Mouse (Mus musculus): ENCODE measurements at regions not wholly inside any gene's neighbourhood (a gene's known extent, or its start where the extent isn't known, plus 50 kb on each side); places are given as distances from the start of the nearest gene placed in this dataset.

DNA sequence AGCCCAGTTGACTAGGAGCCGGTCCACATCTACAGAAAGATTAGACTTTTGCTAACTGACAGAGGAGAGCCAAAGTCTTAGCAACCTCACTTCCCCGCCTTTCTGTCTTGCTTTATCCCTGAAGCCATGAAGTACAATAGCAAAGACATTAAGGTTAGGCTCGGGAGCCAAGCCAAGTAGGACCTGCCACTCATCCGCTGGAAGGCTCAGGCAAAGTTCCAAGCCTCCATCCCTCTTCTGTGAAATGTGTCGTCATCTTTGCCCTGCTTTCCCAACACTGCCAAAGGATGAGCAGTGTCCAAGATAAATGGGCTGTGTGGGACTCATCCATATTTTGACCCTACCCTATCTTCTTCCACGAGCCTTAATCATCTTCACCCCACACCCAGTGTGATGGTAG, 250.6 kb upstream of the Cadm1 start:
- Histone ChIP-seq H3K4me3 (ENCODE audit: insufficient read depth, low read depth, low read length) (no peak overlapping the region), H3K79me2 (ENCODE audit: control insufficient read depth, insufficient read depth, low read length) (no peaks in the 10 kb centered on the region), H3K27me3 (ENCODE audit: control insufficient read depth, insufficient read depth, low read length) (no peaks in the 10 kb centered on the region), H3K9ac (ENCODE audit: low read depth, low read length) (no peak overlapping the region), H3K4me1 (ENCODE audit: control insufficient read depth, insufficient read depth, low read length) (peaks cover 2% of the 10 kb centered on the region; the same call in 1 of the 2 replicates), H3K27ac (replicated peaks; ENCODE audit: insufficient read depth, low read depth, low read length) (no peak overlapping the region), H3K36me3 (ENCODE audit: control insufficient read depth, insufficient read depth, low read length) (no peaks in the 10 kb centered on the region)
- WGBS, result 45% methylated on average over 6 of the region's 6 CpGs
- TF ChIP-seq POLR2A (IDR thresholded peaks at IDR 0.05; ENCODE audit: extremely low read depth, insufficient read depth, low read length) (no peak), CTCF (IDR thresholded peaks at IDR 0.05; ENCODE audit: low read depth, low read length) (no peak)
- DNase-seq (ENCODE audit: extremely low read depth, low read depth, low spot score), result peak; percentile 43

DNA sequence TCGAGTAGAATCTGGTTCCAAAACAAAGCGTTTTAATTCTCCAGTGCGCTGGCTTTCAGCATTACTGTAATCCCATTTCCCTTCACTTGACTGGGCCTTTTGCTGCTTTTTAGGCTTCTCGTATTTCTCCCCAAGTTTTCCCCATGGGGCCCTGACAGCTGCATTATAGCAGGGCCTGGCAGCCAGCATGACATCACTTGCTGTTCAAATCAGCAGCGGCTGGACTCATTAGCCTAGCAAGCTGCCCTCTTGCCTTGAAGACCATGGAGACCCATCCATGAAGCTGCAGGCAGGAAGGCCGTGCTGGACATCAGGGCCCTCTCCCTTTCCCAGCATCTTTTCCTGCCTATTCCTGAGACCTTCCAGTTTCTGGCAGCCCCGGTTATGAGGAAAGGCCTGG, 249.8 kb upstream of the Cadm1 start:
- H3K4me3 ChIP-seq (ENCODE audit: insufficient read depth, low read depth, low read length), result no peak overlapping the region
- H3K36me3 ChIP-seq (ENCODE audit: control insufficient read depth, insufficient read depth, low read length), result no peaks in the 10 kb centered on the region
- no peak overlapping the region for H3K9ac ChIP-seq (ENCODE audit: low read depth, low read length)
- H3K79me2 ChIP-seq (ENCODE audit: control insufficient read depth, insufficient read depth, low read length), result no peaks in the 10 kb centered on the region
- TF ChIP-seq POLR2A (IDR thresholded peaks at IDR 0.05; ENCODE audit: extremely low read depth, insufficient read depth, low read length) (no peak), CTCF (IDR thresholded peaks at IDR 0.05; ENCODE audit: low read depth, low read length) (no peak)
- H3K27me3 ChIP-seq (ENCODE audit: control insufficient read depth, insufficient read depth, low read length), result no peaks in the 10 kb centered on the region
- H3K4me1 ChIP-seq (ENCODE audit: control insufficient read depth, insufficient read depth, low read length), result peaks cover 2% of the 10 kb centered on the region
- WGBS, result 82% methylated on average over 7 of the region's 7 CpGs
- DNase-seq (ENCODE audit: extremely low read depth, low read depth, low spot score), result no peak
- no peak overlapping the region for H3K27ac ChIP-seq (replicated peaks; ENCODE audit: insufficient read depth, low read depth, low read length)

DNA sequence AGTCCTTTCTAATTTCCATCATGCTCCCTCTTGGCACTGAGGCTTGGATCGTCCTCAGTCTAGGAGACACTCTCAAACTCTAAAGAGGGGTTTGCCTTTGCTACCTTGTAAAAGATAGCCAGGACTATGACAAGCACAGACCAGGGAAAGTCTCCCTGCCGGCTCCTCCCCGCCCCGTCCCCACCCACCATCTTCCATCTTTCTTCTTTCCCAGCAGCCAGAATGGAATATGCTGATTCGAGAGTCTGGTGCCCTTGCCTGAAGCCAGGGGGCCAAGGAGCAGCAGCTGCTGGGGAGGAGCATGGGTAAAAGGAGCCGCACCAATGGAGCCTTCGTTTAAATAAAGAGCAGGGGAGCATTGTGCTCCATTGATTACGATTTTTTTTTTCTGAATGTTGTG, 249.4 kb upstream of the Cadm1 start:
- H3K36me3 ChIP-seq (ENCODE audit: control insufficient read depth, insufficient read depth, low read length), result no peaks in the 10 kb centered on the region
- H3K27me3 ChIP-seq (ENCODE audit: control insufficient read depth, insufficient read depth, low read length), result no peaks in the 10 kb centered on the region
- H3K27ac ChIP-seq (replicated peaks; ENCODE audit: insufficient read depth, low read depth, low read length), result no peak overlapping the region
- peaks cover 2% of the 10 kb centered on the region for H3K4me1 ChIP-seq (ENCODE audit: control insufficient read depth, insufficient read depth, low read length)
- 91% methylated on average over 8 of the region's 8 CpGs for WGBS
- TF ChIP-seq POLR2A (IDR thresholded peaks at IDR 0.05; ENCODE audit: extremely low read depth, insufficient read depth, low read length) (no peak), CTCF (IDR thresholded peaks at IDR 0.05; ENCODE audit: low read depth, low read length) (no peak)
- no peaks in the 10 kb centered on the region for H3K79me2 ChIP-seq (ENCODE audit: control insufficient read depth, insufficient read depth, low read length)
- H3K9ac ChIP-seq (ENCODE audit: low read depth, low read length), result no peak overlapping the region
- no peak overlapping the region for H3K4me3 ChIP-seq (ENCODE audit: insufficient read depth, low read depth, low read length)
- DNase-seq (ENCODE audit: extremely low read depth, low read depth, low spot score), result no peak

DNA sequence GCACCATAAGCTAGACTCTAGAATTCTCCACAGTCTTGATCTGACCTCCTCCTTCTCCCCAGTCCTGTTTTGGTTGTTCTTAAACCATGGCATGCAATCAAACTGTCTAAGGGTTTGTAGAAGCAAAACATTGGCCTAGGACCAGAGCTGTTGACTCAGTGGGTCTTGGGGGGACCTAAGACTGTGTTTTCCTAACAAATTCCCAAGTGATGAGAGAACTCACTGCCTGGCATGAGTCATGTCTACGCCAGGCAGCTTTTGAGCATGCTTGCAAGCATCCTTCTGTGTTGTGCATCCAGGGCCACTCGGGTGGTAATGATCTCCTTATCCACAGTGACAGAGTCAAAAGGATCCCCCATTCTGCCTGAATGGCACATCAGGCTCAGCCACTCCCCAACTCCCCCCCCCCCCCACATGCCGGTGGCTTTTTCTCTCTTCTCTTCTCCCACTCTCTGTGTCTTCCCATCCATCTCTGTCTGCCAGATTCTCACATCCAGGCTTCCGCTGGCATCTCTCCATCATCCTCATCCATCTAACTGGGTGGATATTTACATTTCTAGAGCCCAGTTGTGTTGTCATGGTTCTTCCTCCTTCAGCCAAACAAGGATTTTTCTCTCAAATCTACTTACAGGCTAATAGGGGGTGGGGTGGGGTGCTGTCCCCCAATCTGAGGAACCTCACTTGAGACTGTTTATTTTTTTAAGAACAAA, 246.1 kb upstream of the Cadm1 start:
- WGBS, result 61% methylated on average over 4 of the region's 4 CpGs
- TF ChIP-seq CTCF (IDR thresholded peaks at IDR 0.05; ENCODE audit: low read depth, low read length), result no peak
- TF ChIP-seq POLR2A (IDR thresholded peaks at IDR 0.05; ENCODE audit: extremely low read depth, insufficient read depth, low read length), result no peak

GRCm38 (mm10) chr9:47286930-47287722, 242.8 kb upstream of the Cadm1 start:
- no peaks in the 10 kb centered on the region for H3K36me3 ChIP-seq (ENCODE audit: control insufficient read depth, insufficient read depth, low read length)
- no peak for TF ChIP-seq CTCF (IDR thresholded peaks at IDR 0.05; ENCODE audit: low read depth, low read length)
- TF ChIP-seq POLR2A (IDR thresholded peaks at IDR 0.05; ENCODE audit: extremely low read depth, insufficient read depth, low read length), result no peak
- peaks cover 2% of the 10 kb centered on the region for H3K4me1 ChIP-seq (ENCODE audit: control insufficient read depth, insufficient read depth, low read length)
- no peak overlapping the region for H3K4me3 ChIP-seq (ENCODE audit: insufficient read depth, low read depth, low read length)
- no peak overlapping the region for H3K9ac ChIP-seq (ENCODE audit: low read depth, low read length)
- no peaks in the 10 kb centered on the region for H3K79me2 ChIP-seq (ENCODE audit: control insufficient read depth, insufficient read depth, low read length)
- 62% methylated on average over 9 of the region's 9 CpGs for WGBS
- no peak for DNase-seq (ENCODE audit: extremely low read depth, low read depth, low spot score)
- no peak overlapping the region for H3K27ac ChIP-seq (replicated peaks; ENCODE audit: insufficient read depth, low read depth, low read length)
- no peaks in the 10 kb centered on the region for H3K27me3 ChIP-seq (ENCODE audit: control insufficient read depth, insufficient read depth, low read length)

More for the DNA sequence above, 246.1 kb upstream of the Cadm1 start:
- DNase-seq (ENCODE audit: extremely low read depth, low read depth, low spot score), result no peak
- Histone ChIP-seq H3K9ac (ENCODE audit: low read depth, low read length) (no peak overlapping the region), H3K27me3 (ENCODE audit: control insufficient read depth, insufficient read depth, low read length) (no peaks in the 10 kb centered on the region), H3K4me1 (ENCODE audit: control insufficient read depth, insufficient read depth, low read length) (peaks cover 2% of the 10 kb centered on the region), H3K27ac (replicated peaks; ENCODE audit: insufficient read depth, low read depth, low read length) (no peak overlapping the region), H3K79me2 (ENCODE audit: control insufficient read depth, insufficient read depth, low read length) (no peaks in the 10 kb centered on the region), H3K4me3 (ENCODE audit: insufficient read depth, low read depth, low read length) (no peak overlapping the region), H3K36me3 (ENCODE audit: control insufficient read depth, insufficient read depth, low read length) (no peaks in the 10 kb centered on the region)
